In the genomic region with DNA sequence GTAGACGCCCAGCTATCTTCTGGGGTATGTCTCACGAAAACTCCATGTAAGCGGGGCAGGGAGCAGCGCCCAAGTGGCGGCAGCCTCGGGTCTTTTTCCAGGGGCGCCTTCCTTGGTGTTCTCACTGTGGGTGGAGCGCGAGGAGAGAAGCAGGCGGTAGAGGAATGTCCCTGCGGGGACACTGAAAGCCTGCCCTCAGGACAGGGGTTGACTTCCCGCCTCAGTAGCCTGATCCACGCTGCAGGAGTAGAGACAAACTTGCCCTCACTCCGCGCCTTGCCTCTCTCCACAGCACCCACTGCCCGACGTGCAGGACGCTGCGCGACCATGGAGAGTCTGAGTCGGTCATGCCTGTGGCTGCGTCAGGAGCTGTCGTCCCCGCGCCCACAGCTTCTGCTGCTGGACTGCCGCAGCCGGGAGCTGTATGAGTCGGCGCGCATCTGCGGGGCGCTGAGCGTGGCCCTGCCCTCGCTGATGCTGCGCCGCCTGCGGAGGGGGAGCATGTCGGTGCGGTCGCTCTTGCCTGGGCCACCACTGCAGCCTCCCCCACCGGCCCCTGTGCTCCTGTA, we compare ENCODE assay signal across 8 mouse cellular contexts. TPM values are rescaled to one million over a fixed set of nuclear protein-coding genes. Genes with fewer than 3 reads are reported as not detected.
DNase-seq lines count a peak whose midpoint lies in the region; ATAC-seq and TF ChIP-seq lines count a peak whose summit lies in the region.

No protein-coding gene starts in this region.

- H3K36me3 ChIP-seq in kidney, embryonic 16.5 days (ENCODE audit: insufficient read depth, low read length): no peaks in the 10 kb centered on the region
- H3K36me3 ChIP-seq in embryonic facial prominence, embryonic 10.5 days (replicated peaks): peaks cover 19% of the 10 kb centered on the region
- H3K36me3 ChIP-seq in intestine, postnatal 0 days (ENCODE audit: control insufficient read depth, insufficient read depth): no peaks in the 10 kb centered on the region
- H3K36me3 ChIP-seq in neural tube, embryonic 12.5 days: no peaks in the 10 kb centered on the region

- H3K4me2 ChIP-seq in kidney, embryonic 16.5 days (replicated peaks; ENCODE audit: low read depth, low read length): peak overlapping the region; percentile 67
- H3K4me2 ChIP-seq in intestine, postnatal 0 days (replicated peaks; ENCODE audit: low read depth): peak overlapping the region; percentile 61
- H3K4me2 ChIP-seq in neural tube, embryonic 12.5 days (replicated peaks): peak overlapping the region; percentile 58

- H3K27ac ChIP-seq in kidney, embryonic 16.5 days (ENCODE audit: low read length): no peak overlapping the region
- H3K27ac ChIP-seq in embryonic facial prominence, embryonic 10.5 days (replicated peaks): peak overlapping the region; percentile 84
- H3K27ac ChIP-seq in intestine, postnatal 0 days (ENCODE audit: low read depth, low read length): no peak overlapping the region
- H3K27ac ChIP-seq in neural tube, embryonic 12.5 days: no peak overlapping the region
- H3K27ac ChIP-seq in layer of hippocampus, adult 2 months: no peak overlapping the region

- TF ChIP-seq CTCF in intestine, postnatal 0 days (IDR thresholded peaks at IDR 0.05; ENCODE audit: low read depth): no peak
- TF ChIP-seq CTCF in layer of hippocampus, adult 2 months (conservative IDR thresholded peaks at IDR 0.05): no peak

- peak overlapping the region; percentile 50 for H3K4me3 ChIP-seq in kidney, embryonic 16.5 days (ENCODE audit: low read length)
- H3K4me3 ChIP-seq in embryonic facial prominence, embryonic 10.5 days: peak overlapping the region; percentile 61
- peak overlapping the region; percentile 32 for H3K4me3 ChIP-seq in intestine, postnatal 0 days (ENCODE audit: low read depth, low read length)
- peak overlapping the region; percentile 22 for H3K4me3 ChIP-seq in neural tube, embryonic 12.5 days
- no peak overlapping the region; the same call in 1 of the 2 replicates for H3K4me3 ChIP-seq in layer of hippocampus, adult 2 months

- 19% methylated on average over 41 of the region's 41 CpGs for WGBS in kidney, embryonic 16.5 days
- 17% methylated on average over 41 of the region's 41 CpGs for WGBS in embryonic facial prominence, embryonic 10.5 days
- 15% methylated on average over 35 of the region's 41 CpGs for WGBS in intestine, postnatal 0 days
- 16% methylated on average over 41 of the region's 41 CpGs for WGBS in neural tube, embryonic 12.5 days

- peaks cover 33% of the 10 kb centered on the region for H3K27me3 ChIP-seq in kidney, embryonic 16.5 days (ENCODE audit: insufficient read depth, low read length)
- H3K27me3 ChIP-seq in embryonic facial prominence, embryonic 10.5 days (replicated peaks; ENCODE audit: low read depth, poor library complexity, severe bottlenecking): peaks cover 94% of the 10 kb centered on the region
- H3K27me3 ChIP-seq in intestine, postnatal 0 days (replicated peaks; ENCODE audit: control insufficient read depth, insufficient read depth, low read length): peaks cover 13% of the 10 kb centered on the region
- peaks cover 61% of the 10 kb centered on the region for H3K27me3 ChIP-seq in neural tube, embryonic 12.5 days (replicated peaks)

- no peak; the same call in 1 of the 2 replicates for ATAC-seq in kidney, embryonic 16.5 days (ENCODE audit: low FRiP score, low TSS enrichment)
- no peak for ATAC-seq in intestine, postnatal 0 days
- no peak; the same call in 1 of the 2 replicates for ATAC-seq in neural tube, embryonic 12.5 days (ENCODE audit: low FRiP score, low read depth)

- no peak for DNase-seq in kidney, adult 9 months
- DNase-seq in embryonic facial prominence, embryonic 10.5 days (ENCODE audit: low spot score): peak; percentile 52
- DNase-seq in layer of hippocampus, adult 2 months (ENCODE audit: low spot score in 2 of 2): no peak
- DNase-seq in urinary bladder, adult 18-20 months (ENCODE audit: low spot score in 2 of 2): no peak
- DNase-seq in ovary, postnatal 10 days (ENCODE audit: low spot score): no peak

- peak overlapping the region; percentile 53 for H3K9ac ChIP-seq in kidney, embryonic 16.5 days (replicated peaks; ENCODE audit: low read length)
- no peak overlapping the region for H3K9ac ChIP-seq in intestine, postnatal 0 days (ENCODE audit: low read depth, low read length)
- H3K9ac ChIP-seq in neural tube, embryonic 12.5 days: no peak overlapping the region

- no peaks in the 10 kb centered on the region for H3K9me3 ChIP-seq in kidney, embryonic 16.5 days (ENCODE audit: low read length)
- no peaks in the 10 kb centered on the region for H3K9me3 ChIP-seq in embryonic facial prominence, embryonic 10.5 days
- no peaks in the 10 kb centered on the region for H3K9me3 ChIP-seq in intestine, postnatal 0 days (ENCODE audit: control insufficient read depth)
- H3K9me3 ChIP-seq in neural tube, embryonic 12.5 days: no peaks in the 10 kb centered on the region

- H3K4me1 ChIP-seq in kidney, embryonic 16.5 days (ENCODE audit: insufficient read depth, low read length): no peaks in the 10 kb centered on the region
- peaks cover 32% of the 10 kb centered on the region for H3K4me1 ChIP-seq in embryonic facial prominence, embryonic 10.5 days
- no peaks in the 10 kb centered on the region for H3K4me1 ChIP-seq in intestine, postnatal 0 days (replicated peaks; ENCODE audit: control insufficient read depth, insufficient read depth, low read length)
- H3K4me1 ChIP-seq in neural tube, embryonic 12.5 days: no peaks in the 10 kb centered on the region

RNA-seq across cellular contexts. Expression of a gene that starts 0.8 kb away (rescaled TPM):
- polyA plus RNA-seq in kidney, embryonic 16.5 days (2015; fragmentation: Nextera tagmentation; extraction: Ambion mirVana): 28.9 and 30.5 TPM in 2 replicates
- 109 and 139 TPM in 2 replicates for polyA plus RNA-seq in embryonic facial prominence, embryonic 10.5 days (2016; fragmentation: Nextera tagmentation; extraction: Ambion mirVana)
- polyA plus RNA-seq in intestine, postnatal 0 days (2015; fragmentation: Nextera tagmentation; extraction: Ambion mirVana): 2.2 and 2.7 TPM in 2 replicates
- 5.2 and 6.4 TPM in 2 replicates for polyA plus RNA-seq in neural tube, embryonic 12.5 days (2016; fragmentation: Nextera tagmentation; extraction: Ambion mirVana)
- total RNA-seq in layer of hippocampus, adult 2 months (2021): under 1 TPM; 0.20 to 0.25 TPM

RNA-seq across cellular contexts. Expression of a gene that starts 19.9 kb away (rescaled TPM):
- polyA plus RNA-seq in kidney, embryonic 16.5 days (2015; fragmentation: Nextera tagmentation; extraction: Ambion mirVana): 15.8 and 20.6 TPM in 2 replicates
- polyA plus RNA-seq in embryonic facial prominence, embryonic 10.5 days (2016; fragmentation: Nextera tagmentation; extraction: Ambion mirVana): 6.6 and 7.4 TPM in 2 replicates
- polyA plus RNA-seq in intestine, postnatal 0 days (2015; fragmentation: Nextera tagmentation; extraction: Ambion mirVana): 8.5 and 9.4 TPM in 2 replicates
- polyA plus RNA-seq in neural tube, embryonic 12.5 days (2016; fragmentation: Nextera tagmentation; extraction: Ambion mirVana): 35.2 and 37.8 TPM in 2 replicates
- 100 to 1,000 TPM; 113 to 125 TPM for total RNA-seq in layer of hippocampus, adult 2 months (2021)

RNA-seq across cellular contexts. Expression of a gene that starts 33.0 kb away (rescaled TPM):
- 7.0 and 8.7 TPM in 2 replicates for polyA plus RNA-seq in kidney, embryonic 16.5 days (2015; fragmentation: Nextera tagmentation; extraction: Ambion mirVana)
- polyA plus RNA-seq in embryonic facial prominence, embryonic 10.5 days (2016; fragmentation: Nextera tagmentation; extraction: Ambion mirVana): 4.7 and 5.6 TPM in 2 replicates
- 46.8 and 50.9 TPM in 2 replicates for polyA plus RNA-seq in intestine, postnatal 0 days (2015; fragmentation: Nextera tagmentation; extraction: Ambion mirVana)
- 6.7 and 7.9 TPM in 2 replicates for polyA plus RNA-seq in neural tube, embryonic 12.5 days (2016; fragmentation: Nextera tagmentation; extraction: Ambion mirVana)
- total RNA-seq in layer of hippocampus, adult 2 months (2021): 10 to 100 TPM; 95.0 to 95.5 TPM
